Mouse (Mus musculus) E14TG2a.4 (cell line): ENCODE results near the gene Slc25a12.

Experiments used
- CTCF ChIP-seq: conservative IDR thresholded peaks from 2 replicates; pipeline ENCODE4 v1.5.1; 2014; ENCODE audit warnings: low read length
- POU5F1 ChIP-seq: IDR thresholded peaks from 2 replicates; pipeline ENCODE4 v1.6.1; 2014; ENCODE audit warnings: low read length, borderline replicate concordance

DNA sequence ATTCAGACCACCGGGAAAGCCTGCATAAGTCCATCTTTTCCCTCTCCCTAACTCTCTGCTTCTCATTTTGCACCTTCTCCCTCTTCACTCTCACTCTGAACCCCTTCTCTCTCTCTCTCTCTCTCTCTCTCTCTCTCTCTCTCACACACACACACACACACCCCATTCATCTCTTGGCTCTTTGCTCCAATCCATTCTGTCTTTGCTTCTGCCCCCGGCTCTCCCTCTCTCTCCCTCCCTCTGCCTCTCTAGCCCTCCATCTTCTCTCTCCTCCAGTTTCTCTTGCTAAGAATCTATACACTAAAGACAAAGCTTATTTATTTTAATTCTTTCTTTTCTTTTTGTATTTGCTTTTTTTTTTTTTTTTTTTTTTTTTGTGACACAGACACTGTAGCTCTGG is 57.8 kb downstream of the Slc25a12 start:
- TF ChIP-seq CTCF = no peak
- no peak for TF ChIP-seq POU5F1
